Mouse (Mus musculus) liver, postnatal 0 days (tissue): ENCODE data around the gene AU022252.

Experiments used
- CTCF ChIP-seq: sonication (generic); IDR thresholded peaks from 2 replicates; pipeline ENCODE4 v1.5.1; 2016; ENCODE audit warnings: antibody characterized with exemption, low read depth
- EP300 ChIP-seq: IDR thresholded peaks from 2 replicates; pipeline ENCODE4 v1.6.1; 2016; ENCODE audit warnings: antibody characterized with exemption, low read depth, mild to moderate bottlenecking

GRCm38 (mm10) chr4:119255351-119255750 is 22.8 kb upstream of the AU022252 start, which contains the start of gene Cldn19:
- no peak for TF ChIP-seq CTCF
- TF ChIP-seq EP300: no peak
